Mouse (Mus musculus) heart, adult 2 months (tissue): Measurements from ENCODE around the gene Gm11077. TPM values are rescaled to one million over a fixed set of nuclear protein-coding genes. Genes with fewer than 3 reads are reported as not detected.

Experiments used
- DNase-seq, 2 experiments: peaks; one replicate each; pipeline ENCODE4 v3.0.0; 2021
- H3K27ac ChIP-seq: fragments of 200-600 bp; 2 replicates; pipeline ENCODE4 v1.8.1; 2022
- H3K27me3 ChIP-seq: fragments of 200-500 bp; 2 replicates; pipeline ENCODE4 v1.6.1; 2012; ENCODE audit warnings: mild to moderate bottlenecking, low read length, inconsistent platforms, mixed read lengths; ENCODE audit not compliant: control insufficient read depth, insufficient read depth
- H3K36me3 ChIP-seq: fragments of 200-500 bp; 2 replicates; pipeline ENCODE4 v1.6.1; 2012; ENCODE audit warnings: low read length, inconsistent platforms; ENCODE audit not compliant: control insufficient read depth, insufficient read depth
- H3K4me1 ChIP-seq: fragments of 200-500 bp; 2 replicates; pipeline ENCODE4 v1.6.1; 2011; ENCODE audit warnings: low read length; ENCODE audit not compliant: control insufficient read depth, insufficient read depth
- H3K4me3 ChIP-seq: fragments of 200-600 bp; 2 replicates; pipeline ENCODE4 v1.8.1; 2022
- H3K79me2 ChIP-seq: fragments of 200-500 bp; replicated peaks from 2 replicates; pipeline ENCODE4 v1.6.1; 2012; ENCODE audit warnings: mild to moderate bottlenecking, inconsistent platforms, low read length, moderate library complexity, mixed read lengths; ENCODE audit not compliant: control insufficient read depth, insufficient read depth
- H3K9ac ChIP-seq: fragments of 200-500 bp; 2 replicates; pipeline ENCODE4 v1.6.1; 2012; ENCODE audit warnings: low read depth, mild to moderate bottlenecking, control low read depth, inconsistent platforms, low read length, mixed read lengths
- CTCF ChIP-seq: fragments of 200-600 bp; IDR thresholded peaks from 2 replicates; pipeline ENCODE4 v1.8.1; 2022; ENCODE audit warnings: antibody characterized with exemption, mild to moderate bottlenecking, moderate library complexity
- EP300 ChIP-seq: fragments of 200-500 bp; IDR thresholded peaks from 2 replicates; pipeline ENCODE4 v1.6.1; 2011; ENCODE audit warnings: low read depth, low read length, control low read depth; ENCODE audit not compliant: insufficient read depth
- POLR2A ChIP-seq: fragments of 200-500 bp; IDR thresholded peaks from 2 replicates; pipeline ENCODE4 v1.6.1; 2011; ENCODE audit warnings: mild to moderate bottlenecking, low read depth, low read length, control low read depth; ENCODE audit not compliant: insufficient read depth
- WGBS: fragments of 180-500 bp; shearing (Covaris S2); methylation state at CpG from one replicate; pipeline ENCODE4 v1.1.7; 2018; 5-methylcytosine and 5-hydroxymethylcytosine counted together
- intact Hi-C: fragments of 180-260 bp; cut with DNase I; formaldehyde crosslinking; loops from one replicate; pipeline ENCODE4 v1.15.1; 2025
- polyA plus RNA-seq: library from polyadenylated mRNA; depleted of rRNA; stranded (reverse); fragments of >200 nt; gene quantifications from 2 replicates; pipeline ENCODE4 v1.2.3, GENCODE M21; 2012
- total RNA-seq, 2 experiments: library from RNA; stranded (reverse); gene quantifications; 2 replicates each; pipeline ENCODE4 v1.2.3; 2021

Gm11077 gene
- total and polyA plus RNA-seq, 3 experiments, result not detected

- DNase-seq, result peak in 1 of 2 experiments; percentile 9
- Histone ChIP-seq H3K4me3 (0 out of 2 replicates have a peak overlapping the region, but pooled peaks have one; percentile 3), H3K79me2 (no peaks in the 10 kb centered on the region), H3K9ac (no peak overlapping the region), H3K27me3 (no peaks in the 10 kb centered on the region), H3K4me1 (no peaks in the 10 kb centered on the region; the same call in 1 of the 2 replicates), H3K27ac (peak overlapping the region; percentile 1; the same call in 1 of the 2 replicates), H3K36me3 (no peaks in the 10 kb centered on the region)
- WGBS, result 22% methylated on average over 9 of the region's 9 CpGs
- intact Hi-C loops, result loop anchor here (10.0 kb wide), 2 partner anchors 88 to 808 kb away; no protein-coding TSS in a partner anchor
- peak; percentile 92 for TF ChIP-seq CTCF
- TF ChIP-seq POLR2A, result no peak
- TF ChIP-seq EP300, result no peak
Measured at GRCm38 (mm10) chr6:140766365-140766764, 37.3 kb downstream of the Gm11077 start.

- no peak overlapping the region for H3K4me3 ChIP-seq
- WGBS, result 49% methylated on average over 6 of the region's 6 CpGs
- intact Hi-C loops, result loop anchor here (10.0 kb wide), 2 partner anchors 88 to 808 kb away; no protein-coding TSS in a partner anchor
- H3K9ac ChIP-seq, result no peak overlapping the region
- no peaks in the 10 kb centered on the region for H3K79me2 ChIP-seq
- no peak overlapping the region for H3K27ac ChIP-seq
- no peak for DNase-seq
- no peaks in the 10 kb centered on the region; the same call in 1 of the 2 replicates for H3K4me1 ChIP-seq
- H3K36me3 ChIP-seq, result no peaks in the 10 kb centered on the region
- no peak for TF ChIP-seq POLR2A
- no peak for TF ChIP-seq CTCF
- no peak for TF ChIP-seq EP300
- no peaks in the 10 kb centered on the region for H3K27me3 ChIP-seq
Measured at GRCm38 (mm10) chr6:140767237-140767636, 38.2 kb downstream of the Gm11077 start.

- DNase-seq, result no peak
- H3K36me3 ChIP-seq, result no peaks in the 10 kb centered on the region
- no peak overlapping the region for H3K4me3 ChIP-seq
- H3K9ac ChIP-seq, result no peak overlapping the region
- 67% methylated on average over 8 of the region's 8 CpGs for WGBS
- no peak for TF ChIP-seq EP300
- TF ChIP-seq CTCF, result no peak
- TF ChIP-seq POLR2A, result no peak
- H3K79me2 ChIP-seq, result no peaks in the 10 kb centered on the region
- no peak overlapping the region for H3K27ac ChIP-seq
- intact Hi-C loops, result loop anchor here (10.0 kb wide), 2 partner anchors 87 to 807 kb away; no protein-coding TSS in a partner anchor
- no peaks in the 10 kb centered on the region for H3K27me3 ChIP-seq
- no peaks in the 10 kb centered on the region; the same call in 1 of the 2 replicates for H3K4me1 ChIP-seq
Measured at GRCm38 (mm10) chr6:140768180-140768579, 39.1 kb downstream of the Gm11077 start.

- intact Hi-C loops, result loop anchor here (10.0 kb wide), 2 partner anchors 86 to 806 kb away; no protein-coding TSS in a partner anchor
- TF ChIP-seq POLR2A (no peak), CTCF (no peak), EP300 (no peak)
- Histone ChIP-seq H3K9ac (no peak overlapping the region), H3K27ac (no peak overlapping the region), H3K4me3 (no peak overlapping the region), H3K36me3 (no peaks in the 10 kb centered on the region), H3K27me3 (no peaks in the 10 kb centered on the region), H3K79me2 (no peaks in the 10 kb centered on the region), H3K4me1 (no peaks in the 10 kb centered on the region; the same call in 1 of the 2 replicates)
- WGBS, result 83% methylated on average over 21 of the region's 21 CpGs
- no peak for DNase-seq
Measured at GRCm38 (mm10) chr6:140768859-140769640, 40.0 kb downstream of the Gm11077 start.

GRCm38 (mm10) chr6:140776274-140776673 is 47.2 kb downstream of the Gm11077 start:
- no peak overlapping the region for H3K4me3 ChIP-seq
- no peaks in the 10 kb centered on the region for H3K4me1 ChIP-seq
- intact Hi-C loops, result no loop called here
- WGBS, result 90% methylated on average over 8 of the region's 8 CpGs
- no peak for TF ChIP-seq EP300
- TF ChIP-seq POLR2A, result no peak
- TF ChIP-seq CTCF, result no peak
- no peaks in the 10 kb centered on the region for H3K36me3 ChIP-seq
- H3K27ac ChIP-seq, result no peak overlapping the region
- no peaks in the 10 kb centered on the region for H3K27me3 ChIP-seq
- no peak for DNase-seq
- no peak overlapping the region for H3K9ac ChIP-seq
- no peaks in the 10 kb centered on the region for H3K79me2 ChIP-seq

GRCm38 (mm10) chr6:140782524-140782923 is 53.4 kb downstream of the Gm11077 start:
- intact Hi-C loops, result no loop called here
- no peaks in the 10 kb centered on the region for H3K36me3 ChIP-seq
- WGBS, result 95% methylated on average over 6 of the region's 6 CpGs
- DNase-seq, result no peak
- no peak for TF ChIP-seq POLR2A
- TF ChIP-seq CTCF, result no peak
- no peak for TF ChIP-seq EP300
- no peak overlapping the region for H3K4me3 ChIP-seq
- no peak overlapping the region for H3K27ac ChIP-seq
- H3K27me3 ChIP-seq, result no peaks in the 10 kb centered on the region
- H3K9ac ChIP-seq, result no peak overlapping the region
- peaks cover 2% of the 10 kb centered on the region for H3K4me1 ChIP-seq
- no peaks in the 10 kb centered on the region for H3K79me2 ChIP-seq
